Mouse (Mus musculus) hindbrain, embryonic 14.5 days (tissue): ENCODE results near the gene Lpar3. TPM values are rescaled to one million over a fixed set of nuclear protein-coding genes. Genes with fewer than 3 reads are reported as not detected.

ENCODE experiments used
- polyA plus RNA-seq: library from polyadenylated mRNA; unstranded; fragments of >200 nt; fragmentation: Nextera tagmentation; extraction: Ambion mirVana; gene quantifications from 2 replicates; pipeline ENCODE4 v1.2.1, GENCODE M21; 2014

The Lpar3 gene
- polyA plus RNA-seq, 1 experiment from 2014 or later, result 0.37 TPM

Other genes starting within 250 kb of the Lpar3 start
- gene Syde2, start 233.1 kb upstream of the Lpar3 start, polyA plus RNA-seq, result 0.41 and 0.81 TPM in 2 replicates
- 1.8 and 2.8 TPM in 2 replicates for gene Wdr63, start 112.8 kb upstream of the Lpar3 start, polyA plus RNA-seq
- 0.27 and 0.82 TPM in 2 replicates for gene Mcoln3, start 103.5 kb upstream of the Lpar3 start, polyA plus RNA-seq
- gene Mcoln2, start 71.1 kb upstream of the Lpar3 start, polyA plus RNA-seq, result 0.11 TPM in 1 of 2 replicates, not detected in the other
- gene Ssx2ip, start 183.7 kb downstream of the Lpar3 start, polyA plus RNA-seq, result 16.8 and 20.5 TPM in 2 replicates
- 4.7 and 6.4 TPM in 2 replicates for gene Ctbs, start 228.8 kb downstream of the Lpar3 start, polyA plus RNA-seq